Mouse (Mus musculus): Measurements from ENCODE around the gene Wfdc15b. TPM values are rescaled to one million over a fixed set of nuclear protein-coding genes. Genes with fewer than 3 reads are reported as not detected.
"Not testable (repeated sequence)": the region's sequence is repeated elsewhere in the genome, so short reads cannot be mapped to it uniquely, and the experiment has no call there.

The Wfdc15b gene
- not detected for total RNA-seq (2021)

GRCm38 (mm10) chr2:164221522-164221921 lies at the start of gene Wfdc15b:
TSS of gene Wfdc15b (minus strand) at chr2:164221660.
- no peak for DNase-seq (ENCODE audit: extremely low spot score in 1 of 2, low spot score in 1 of 2)

DNA sequence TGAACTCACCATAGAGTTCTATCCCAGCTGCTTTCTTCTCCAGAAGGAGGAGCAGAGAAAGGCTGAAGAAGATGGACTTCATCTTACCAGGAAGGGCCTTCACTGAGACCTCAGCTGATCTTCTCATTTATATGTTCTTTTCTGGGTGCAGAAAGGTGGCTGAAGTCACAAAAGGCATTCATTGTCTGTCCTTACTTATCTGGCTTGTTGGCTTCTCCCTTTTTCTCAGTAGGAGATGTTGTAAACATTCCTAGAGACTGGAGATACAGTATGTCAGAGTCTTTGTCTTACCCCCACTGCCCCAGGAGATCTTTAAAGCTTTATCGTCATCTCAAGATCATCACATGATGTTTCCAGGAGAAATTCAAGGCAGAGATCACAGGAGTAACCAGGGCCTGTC lies 35.1 kb upstream of the Wfdc15b start, which contains the start of gene Svs3b:
Gene Svs3b, minus strand, starts transcription at position 101 of the 400 bp plus-strand sequence.
- not testable (repeated sequence) for DNase-seq (ENCODE audit: extremely low spot score in 1 of 2, low spot score in 1 of 2)

DNA sequence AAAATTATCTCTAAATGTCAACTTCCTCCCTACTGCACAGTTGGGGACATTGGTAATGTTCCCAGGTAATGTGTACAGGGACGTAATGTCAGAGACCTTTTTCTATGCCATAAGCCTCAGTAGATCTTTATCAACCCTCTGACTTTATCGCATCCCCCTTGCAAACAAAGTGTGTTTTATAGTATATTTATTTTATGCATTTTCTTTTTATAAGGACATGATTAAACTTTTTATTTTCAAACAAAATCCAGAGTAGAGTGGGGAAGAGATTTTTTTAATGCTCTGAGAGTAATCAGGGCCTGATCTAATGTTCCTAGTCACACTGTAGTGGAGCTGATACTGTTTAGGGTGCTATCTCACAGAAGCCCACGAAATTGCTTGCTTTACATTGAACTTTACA lies 16.9 kb upstream of the Wfdc15b start, which contains the start of gene Svs2:
Gene Svs2, minus strand, starts transcription at position 101 of the 400 bp plus-strand sequence.
- DNase-seq (ENCODE audit: extremely low spot score in 1 of 2, low spot score in 1 of 2): no peak

DNA sequence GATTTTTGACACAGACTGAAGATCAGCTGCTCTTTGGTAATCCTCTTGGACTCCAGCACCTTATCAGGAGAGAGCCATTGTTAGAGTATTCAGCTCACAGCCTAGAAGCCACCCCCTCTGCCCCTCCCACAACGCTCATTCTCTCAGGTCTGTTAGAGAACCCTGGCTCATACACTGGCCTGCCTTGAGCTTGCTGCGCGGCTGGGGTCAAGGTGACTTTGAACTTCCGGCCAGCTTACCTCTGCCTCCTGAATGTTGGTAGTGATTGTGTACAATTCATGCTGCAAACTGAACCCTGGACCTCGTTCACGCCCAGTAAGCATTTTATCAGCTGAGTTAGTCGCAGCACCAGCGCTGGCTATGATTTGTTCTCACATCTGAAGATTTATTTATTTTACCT lies 11.2 kb upstream of the Wfdc15b start:
- no peak for DNase-seq (ENCODE audit: extremely low spot score in 1 of 2, low spot score in 1 of 2)

GRCm38 (mm10) chr2:164228361-164229070 lies 7.1 kb upstream of the Wfdc15b start:
- DNase-seq (ENCODE audit: extremely low spot score in 1 of 2, low spot score in 1 of 2): no peak

GRCm38 (mm10) chr2:164219295-164219694 lies 2.2 kb downstream of the Wfdc15b start:
- no peak for DNase-seq (ENCODE audit: extremely low spot score in 1 of 2, low spot score in 1 of 2)

DNA sequence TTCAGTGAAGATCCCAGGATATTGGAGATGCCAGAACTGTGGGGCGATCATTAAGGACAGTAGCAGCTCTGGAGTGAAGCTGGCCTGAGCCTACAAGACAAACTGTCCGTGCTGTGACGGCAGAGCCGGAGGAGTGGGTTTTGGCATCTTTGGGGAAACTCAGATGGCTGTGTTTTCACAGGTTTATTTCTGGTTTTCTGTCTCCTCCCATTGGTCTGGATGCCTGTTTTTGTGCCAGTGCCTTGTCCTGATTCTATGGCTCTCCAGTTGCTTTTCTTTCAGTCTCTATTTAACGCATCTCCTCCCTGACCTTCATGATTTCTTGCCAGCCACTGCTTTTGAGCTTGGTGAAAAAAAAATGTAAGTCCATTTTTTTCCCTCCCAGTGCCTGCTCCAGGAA lies 8.7 kb downstream of the Wfdc15b start:
- no peak for DNase-seq (ENCODE audit: extremely low spot score in 1 of 2, low spot score in 1 of 2)

GRCm38 (mm10) chr2:164210892-164211291 lies 10.6 kb downstream of the Wfdc15b start:
- no peak for DNase-seq (ENCODE audit: extremely low spot score in 1 of 2, low spot score in 1 of 2)

- DNase-seq (ENCODE audit: extremely low spot score in 1 of 2, low spot score in 1 of 2): no peak
These were observed 14.8 kb downstream of the Wfdc15b start for GRCm38 (mm10) chr2:164206676-164207075.

GRCm38 (mm10) chr2:164206011-164206410 lies 15.4 kb downstream of the Wfdc15b start:
- DNase-seq (ENCODE audit: extremely low spot score in 1 of 2, low spot score in 1 of 2): not testable (repeated sequence)

GRCm38 (mm10) chr2:164199626-164200327 lies 21.7 kb downstream of the Wfdc15b start, which contains the start of gene Wfdc15a:
TSS of gene Wfdc15a (minus strand) at chr2:164200130.
- no peak for DNase-seq (ENCODE audit: extremely low spot score in 1 of 2, low spot score in 1 of 2)

- no peak for DNase-seq (ENCODE audit: extremely low spot score in 1 of 2, low spot score in 1 of 2)
These were observed 24.8 kb downstream of the Wfdc15b start for GRCm38 (mm10) chr2:164196700-164196990.

DNA sequence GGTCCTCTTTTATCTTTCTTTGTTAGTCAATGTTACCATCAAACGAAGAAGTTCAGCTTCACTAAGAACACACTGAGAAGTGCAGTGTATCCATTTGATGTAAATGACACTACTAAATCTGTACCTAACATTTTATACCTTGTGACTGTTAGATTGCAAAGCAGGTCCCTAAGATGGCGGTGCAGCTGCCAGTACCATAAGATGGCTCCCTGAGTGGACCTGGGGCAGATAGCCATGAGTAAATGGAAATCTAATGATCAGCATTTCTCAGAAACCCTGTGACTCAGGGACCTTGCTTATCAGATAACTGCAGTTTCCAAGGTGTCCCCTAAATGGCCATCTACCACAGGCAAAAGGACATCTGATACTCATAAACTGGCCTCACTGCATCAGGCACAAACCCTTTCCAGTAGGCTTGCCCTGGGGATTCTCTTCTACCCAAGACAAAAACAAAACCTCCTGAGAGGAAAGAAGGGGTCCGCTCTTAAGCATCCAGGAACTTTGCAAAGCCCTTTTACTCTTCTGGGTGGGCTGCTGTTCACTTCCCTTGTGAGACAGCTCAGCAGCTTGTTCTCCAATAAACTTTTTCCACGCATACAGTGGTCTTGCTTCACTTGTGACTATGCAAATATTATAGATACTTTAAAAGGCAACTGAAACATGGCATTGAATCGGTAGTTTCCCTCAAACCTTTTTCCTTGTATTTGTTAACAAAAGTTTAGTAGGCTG lies 25.3 kb downstream of the Wfdc15b start:
- no peak for DNase-seq (ENCODE audit: extremely low spot score in 1 of 2, low spot score in 1 of 2)

GRCm38 (mm10) chr2:164194959-164195630 lies 26.4 kb downstream of the Wfdc15b start:
- no peak for DNase-seq (ENCODE audit: extremely low spot score in 1 of 2, low spot score in 1 of 2)

- DNase-seq (ENCODE audit: extremely low spot score in 1 of 2, low spot score in 1 of 2): no peak
These were observed 29.2 kb downstream of the Wfdc15b start for GRCm38 (mm10) chr2:164192279-164192678.

GRCm38 (mm10) chr2:164190576-164190975 lies 30.9 kb downstream of the Wfdc15b start, which contains the start of gene Wfdc12:
TSS of gene Wfdc12 (minus strand) at chr2:164190608.
- DNase-seq (ENCODE audit: extremely low spot score in 1 of 2, low spot score in 1 of 2): no peak

GRCm38 (mm10) chr2:164188722-164189121 lies 32.7 kb downstream of the Wfdc15b start:
- no peak for DNase-seq (ENCODE audit: extremely low spot score in 1 of 2, low spot score in 1 of 2)

- no peak for DNase-seq (ENCODE audit: extremely low spot score in 1 of 2, low spot score in 1 of 2)
These were observed 37.2 kb downstream of the Wfdc15b start for GRCm38 (mm10) chr2:164184145-164184719.

DNA sequence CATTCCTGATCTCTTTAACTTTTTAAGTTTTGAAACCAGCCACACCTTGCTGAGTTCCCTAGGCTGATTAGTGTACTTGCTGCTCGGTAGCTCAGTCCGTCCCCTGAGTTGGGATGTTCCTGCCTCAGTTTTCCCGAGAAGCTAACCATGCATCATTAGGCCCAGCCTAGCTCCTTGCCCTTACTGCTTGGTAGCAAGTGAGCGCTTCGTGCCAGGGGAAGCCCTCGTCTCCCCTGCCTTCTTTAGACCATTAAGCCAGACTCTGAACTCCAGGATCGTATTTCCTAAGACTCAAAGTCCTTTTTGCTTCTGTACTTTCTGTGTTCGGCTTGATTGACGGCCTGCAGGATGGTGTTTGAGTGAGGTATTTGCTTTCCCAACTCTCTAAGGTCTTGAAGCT lies 38.1 kb downstream of the Wfdc15b start:
- no peak for DNase-seq (ENCODE audit: extremely low spot score in 1 of 2, low spot score in 1 of 2)

DNA sequence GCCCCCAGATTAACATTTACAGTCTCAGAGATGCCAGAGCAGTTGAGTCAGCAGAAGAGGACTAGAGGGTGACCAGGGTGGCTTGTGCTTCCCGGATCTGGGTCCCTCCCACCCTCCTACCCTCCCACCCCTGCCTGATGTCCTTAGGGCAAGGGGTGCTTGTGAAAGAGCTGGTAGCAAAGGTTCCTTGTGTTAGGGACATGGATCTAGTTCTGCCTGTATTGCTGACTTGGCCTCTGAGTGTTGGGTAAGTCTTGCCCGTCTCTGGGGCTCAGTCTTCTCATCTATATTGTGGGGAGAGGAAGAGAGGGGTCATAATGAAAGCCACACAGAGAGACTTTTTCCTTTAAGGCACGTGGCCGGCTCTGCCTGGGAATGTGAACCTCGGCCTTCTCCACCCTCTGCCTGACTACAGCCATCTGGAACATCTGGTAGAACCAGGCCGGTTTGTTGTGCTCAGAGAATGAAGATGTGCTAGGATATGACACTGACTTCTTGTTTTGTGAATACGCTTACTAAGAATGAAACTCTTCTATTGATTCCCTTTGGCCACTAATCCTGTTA lies 38.7 kb downstream of the Wfdc15b start, which contains the start of gene Wfdc5:
Gene Wfdc5, minus strand, starts transcription at position 51 of the 564 bp plus-strand sequence.
- no peak for DNase-seq (ENCODE audit: extremely low spot score in 1 of 2, low spot score in 1 of 2)
